In genomic region chr5:108082380-108082779, GRCm38 (mm10) we compare ENCODE assay signal across 9 mouse cellular contexts. TPM values are rescaled to one million over a fixed set of nuclear protein-coding genes. Genes with fewer than 3 reads are reported as not detected.
DNase-seq lines count a peak whose midpoint lies in the region; ATAC-seq lines count a peak whose summit lies in the region.
"Had no signal": no experiment of that assay in that cellular context is flagged by ENCODE, and none has a peak within 500 bp of the region (broad histone marks: within the 10 kb centered on the region; RNA-seq: fewer than 3 reads in every experiment).

No protein-coding gene starts in this region.

- no peak overlapping the region for H3K4me3 ChIP-seq in forebrain, embryonic 15.5 days
- H3K4me3 ChIP-seq: lung, embryonic 15.5 days had no signal

- H3K4me1 ChIP-seq in forebrain, embryonic 15.5 days: no peaks in the 10 kb centered on the region; the same call in 1 of the 2 replicates
- H3K4me1 ChIP-seq: lung, embryonic 15.5 days had no signal

- DNase-seq in heart, postnatal 4 days: peak; percentile 7
- no peak for DNase-seq in heart, postnatal 36 days
- DNase-seq in A20 (ENCODE audit: low read depth, low spot score): peak; percentile 47
- peak; percentile 76 for DNase-seq in ZHBTc4 (ENCODE audit: low read depth, low spot score)
- peak; percentile 5 for DNase-seq in lung, postnatal 14 days
- DNase-seq in spleen, postnatal 4 days (ENCODE audit: low spot score in 2 of 2): no peak
- DNase-seq in cerebellum, adult 8-10 months: no peak

- ATAC-seq in forebrain, embryonic 15.5 days (replicated peaks): no peak

- no peaks in the 10 kb centered on the region for H3K9me3 ChIP-seq in forebrain, embryonic 15.5 days
- H3K9me3 ChIP-seq: lung, embryonic 15.5 days had no signal

- H3K27ac ChIP-seq in forebrain, embryonic 15.5 days (replicated peaks): no peak overlapping the region
- H3K27ac ChIP-seq: lung, embryonic 15.5 days had no signal

- no peaks in the 10 kb centered on the region for H3K27me3 ChIP-seq in forebrain, embryonic 15.5 days
- H3K27me3 ChIP-seq: lung, embryonic 15.5 days had no signal

- intact Hi-C loops in heart, postnatal 36 days (cut with DNase I): loop anchor here (2.0 kb wide), 1 partner anchor 48 kb away; no protein-coding TSS in a partner anchor

- 48% methylated on average over 2 of the region's 2 CpGs for WGBS in forebrain, embryonic 15.5 days

- H3K4me2 ChIP-seq in forebrain, embryonic 15.5 days (replicated peaks): no peak overlapping the region
- H3K4me2 ChIP-seq: lung, embryonic 15.5 days had no signal

- no peak overlapping the region for H3K9ac ChIP-seq in forebrain, embryonic 15.5 days (replicated peaks)
- H3K9ac ChIP-seq: lung, embryonic 15.5 days had no signal

- H3K36me3 ChIP-seq in forebrain, embryonic 15.5 days: peaks cover 50% of the 10 kb centered on the region

RNA-seq across cellular contexts. Expression of gene Mtf2, which starts 16.9 kb away (rescaled TPM):
- 10 to 100 TPM; 26.0 to 28.4 TPM for total RNA-seq in heart, postnatal 4 days (2021)
- total RNA-seq in heart, postnatal 36 days (2021): 10 to 100 TPM; 10.8 to 13.8 TPM
- polyA plus RNA-seq in forebrain, embryonic 15.5 days (2015; fragmentation: Nextera tagmentation; extraction: Ambion mirVana): 143 and 144 TPM in 2 replicates

RNA-seq across cellular contexts. Expression of gene Tmed5, which starts 50.0 kb away (rescaled TPM):
- 10 to 100 TPM; 26.5 to 29.9 TPM for total RNA-seq in heart, postnatal 4 days (2021)
- 10 to 100 TPM; 26.7 to 34.9 TPM for total RNA-seq in heart, postnatal 36 days (2021)
- 18.3 and 27.0 TPM in 2 replicates for polyA plus RNA-seq in forebrain, embryonic 15.5 days (2015; fragmentation: Nextera tagmentation; extraction: Ambion mirVana)

RNA-seq across cellular contexts. Expression of gene Ccdc18, which starts 50.3 kb away (rescaled TPM):
- 1 to 10 TPM; 1.3 to 2.1 TPM for total RNA-seq in heart, postnatal 4 days (2021)
- under 1 TPM; 0.24 to 0.56 TPM for total RNA-seq in heart, postnatal 36 days (2021)
- 4.9 and 5.2 TPM in 2 replicates for polyA plus RNA-seq in forebrain, embryonic 15.5 days (2015; fragmentation: Nextera tagmentation; extraction: Ambion mirVana)

Comparison
In these comparisons a context has a peak if more than half of its experiments do, and no peak if none do; other contexts are left out.
1. DNase-seq: peak in heart, postnatal 4 days (single experiment), A20 (single experiment), ZHBTc4 (single experiment) and lung, postnatal 14 days (single experiment); none in heart, postnatal 36 days (0 of 2), spleen, postnatal 4 days (0 of 2) and cerebellum, adult 8-10 months (single experiment).